Mouse (Mus musculus): ENCODE results near the gene Armc6. TPM values are rescaled to one million over a fixed set of nuclear protein-coding genes. Genes with fewer than 3 reads are reported as not detected.

Gene Armc6
- polyA plus RNA-seq, 1 experiment from 2014 or later: 14.1 TPM

DNA sequence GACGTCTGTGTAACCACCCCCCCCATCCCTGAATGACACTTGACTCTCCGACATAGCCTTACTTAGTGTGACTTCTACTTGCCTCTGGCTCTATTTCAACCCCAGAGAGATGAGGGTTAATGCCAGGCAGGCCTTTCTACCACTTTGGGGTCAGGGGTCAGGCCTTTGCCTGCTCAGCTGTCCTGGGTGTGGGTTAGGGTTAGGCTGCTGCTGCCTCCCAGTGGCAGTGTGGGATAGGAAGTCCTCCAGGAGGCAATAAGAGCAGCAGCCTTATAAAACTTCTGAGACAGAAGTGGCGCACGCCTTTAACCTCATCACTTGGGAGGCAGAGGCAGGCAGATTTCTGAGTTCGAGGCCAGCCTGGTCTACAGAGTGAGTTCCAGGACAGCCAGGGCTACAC is 6.4 kb upstream of the Armc6 start:
- Histone ChIP-seq H3K27me3 (ENCODE audit: insufficient read depth, low read length) (no peaks in the 10 kb centered on the region), H3K4me1 (replicated peaks; ENCODE audit: insufficient read depth, low read length) (no peaks in the 10 kb centered on the region), H3K9me3 (replicated peaks; ENCODE audit: low read length) (no peaks in the 10 kb centered on the region), H3K27ac (no peak overlapping the region), H3K4me3 (replicated peaks; ENCODE audit: low read depth, low read length) (no peak overlapping the region), H3K4me2 (ENCODE audit: low read length) (no peak overlapping the region), H3K36me3 (ENCODE audit: insufficient read depth, low read length) (peaks cover 47% of the 10 kb centered on the region), H3K9ac (ENCODE audit: low read depth, low read length) (no peak overlapping the region)
- 91% methylated on average over 5 of the region's 5 CpGs for WGBS
- DNase-seq (ENCODE audit: low spot score): no peak
- ATAC-seq (replicated peaks; ENCODE audit: low FRiP score, low read depth): no peak
- peak; percentile 35; the same call in 1 of the 2 replicates for TF ChIP-seq CTCF (IDR thresholded peaks at IDR 0.05; ENCODE audit: low read depth)

DNA sequence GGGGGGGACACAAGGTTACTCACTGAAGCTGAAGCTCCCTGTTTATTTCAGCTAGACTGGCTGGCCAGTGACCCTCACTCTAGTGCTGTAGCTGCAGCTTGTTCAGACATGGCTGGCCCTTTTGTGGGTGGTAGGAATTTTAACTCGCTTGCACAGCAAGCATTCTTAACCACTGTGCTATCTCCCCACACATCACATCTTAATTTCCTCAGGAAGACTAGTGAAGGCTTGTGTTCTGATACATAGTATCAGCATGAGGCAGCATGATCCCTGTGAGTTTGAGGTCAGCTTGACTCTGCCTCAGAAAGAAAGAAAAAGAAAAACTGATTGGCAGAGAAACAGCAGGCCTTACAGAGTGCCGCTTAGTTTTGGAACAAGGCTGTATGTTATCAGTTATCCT is 3.6 kb upstream of the Armc6 start:
- H3K4me2 ChIP-seq (ENCODE audit: low read length): no peak overlapping the region
- DNase-seq (ENCODE audit: low spot score) (no peak), ATAC-seq (replicated peaks; ENCODE audit: low FRiP score, low read depth) (no peak)
- H3K27me3 ChIP-seq (ENCODE audit: insufficient read depth, low read length): no peaks in the 10 kb centered on the region
- no peaks in the 10 kb centered on the region; the same call in 1 of the 2 replicates for H3K4me1 ChIP-seq (replicated peaks; ENCODE audit: insufficient read depth, low read length)
- H3K36me3 ChIP-seq (ENCODE audit: insufficient read depth, low read length): peaks cover 37% of the 10 kb centered on the region
- no peak overlapping the region for H3K27ac ChIP-seq
- no peaks in the 10 kb centered on the region for H3K9me3 ChIP-seq (replicated peaks; ENCODE audit: low read length)
- WGBS: 87% methylated on average over 2 of the region's 2 CpGs
- no peak for TF ChIP-seq CTCF (IDR thresholded peaks at IDR 0.05; ENCODE audit: low read depth)
- no peak overlapping the region for H3K9ac ChIP-seq (ENCODE audit: low read depth, low read length)
- H3K4me3 ChIP-seq (replicated peaks; ENCODE audit: low read depth, low read length): no peak overlapping the region

GRCm38 (mm10) chr8:70234781-70235128 is 489 bp upstream of the Armc6 start:
- ATAC-seq (replicated peaks; ENCODE audit: low FRiP score, low read depth) (no peak), DNase-seq (ENCODE audit: low spot score) (no peak)
- Histone ChIP-seq H3K4me2 (ENCODE audit: low read length) (peak overlapping the region; percentile 66), H3K4me1 (replicated peaks; ENCODE audit: insufficient read depth, low read length) (no peaks in the 10 kb centered on the region; the same call in 1 of the 2 replicates), H3K9ac (ENCODE audit: low read depth, low read length) (peak overlapping the region; percentile 85), H3K4me3 (replicated peaks; ENCODE audit: low read depth, low read length) (peak overlapping the region; percentile 85), H3K9me3 (replicated peaks; ENCODE audit: low read length) (no peaks in the 10 kb centered on the region), H3K36me3 (ENCODE audit: insufficient read depth, low read length) (peaks cover 25% of the 10 kb centered on the region), H3K27ac (peak overlapping the region; percentile 96), H3K27me3 (ENCODE audit: insufficient read depth, low read length) (no peaks in the 10 kb centered on the region)
- no peak for TF ChIP-seq CTCF (IDR thresholded peaks at IDR 0.05; ENCODE audit: low read depth)
- WGBS: under 1% methylated on average over 15 of the region's 15 CpGs

DNA sequence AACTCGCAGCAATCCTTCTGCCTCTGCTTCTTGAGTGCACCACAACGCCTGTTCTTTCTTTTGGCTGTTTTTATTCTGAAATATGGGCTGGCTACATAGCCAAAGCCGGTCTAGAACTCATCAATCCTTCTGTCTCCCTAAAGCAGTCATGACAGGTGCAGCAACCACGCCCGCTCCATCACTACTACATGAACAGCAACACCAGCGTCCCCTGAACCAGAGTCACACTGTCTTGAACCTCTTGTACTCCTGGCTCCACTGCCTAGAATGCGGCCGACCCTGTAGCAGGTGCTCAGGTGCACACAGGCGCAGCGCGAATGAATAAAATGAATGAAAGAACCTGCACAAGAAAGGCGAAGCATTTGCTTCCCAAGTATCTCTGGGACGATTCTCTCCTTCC is 660 bp downstream of the Armc6 start:
- H3K4me1 ChIP-seq (replicated peaks; ENCODE audit: insufficient read depth, low read length): no peaks in the 10 kb centered on the region; the same call in 1 of the 2 replicates
- DNase-seq (ENCODE audit: low spot score) (no peak), ATAC-seq (replicated peaks; ENCODE audit: low FRiP score, low read depth) (no peak)
- peak overlapping the region; percentile 66 for H3K4me2 ChIP-seq (ENCODE audit: low read length)
- no peaks in the 10 kb centered on the region for H3K9me3 ChIP-seq (replicated peaks; ENCODE audit: low read length)
- peaks cover 28% of the 10 kb centered on the region for H3K36me3 ChIP-seq (ENCODE audit: insufficient read depth, low read length)
- peak overlapping the region; percentile 85 for H3K9ac ChIP-seq (ENCODE audit: low read depth, low read length)
- no peak for TF ChIP-seq CTCF (IDR thresholded peaks at IDR 0.05; ENCODE audit: low read depth)
- peak overlapping the region; percentile 85 for H3K4me3 ChIP-seq (replicated peaks; ENCODE audit: low read depth, low read length)
- no peaks in the 10 kb centered on the region for H3K27me3 ChIP-seq (ENCODE audit: insufficient read depth, low read length)
- 4% methylated on average over 13 of the region's 13 CpGs for WGBS
- H3K27ac ChIP-seq: no peak overlapping the region

DNA sequence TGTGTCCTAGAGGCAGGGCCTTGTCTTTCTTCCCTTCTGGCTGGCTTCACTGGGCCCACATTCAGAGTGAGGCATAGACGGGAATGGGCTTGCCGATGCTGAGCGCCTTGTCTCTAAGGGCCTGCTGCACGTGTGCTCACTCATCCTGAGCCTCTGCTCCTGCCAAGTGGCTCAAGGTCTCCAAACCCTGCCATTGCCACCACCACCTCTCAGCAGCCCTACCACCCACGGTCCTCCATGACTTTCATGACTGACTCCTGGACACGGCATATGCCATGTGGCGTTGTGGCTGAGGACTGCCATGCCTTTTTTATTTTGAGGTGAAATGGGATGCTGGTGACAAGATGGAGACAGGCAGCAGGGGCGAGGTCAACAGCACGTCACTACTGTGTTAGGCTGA is 3.4 kb downstream of the Armc6 start:
- no peak overlapping the region for H3K27ac ChIP-seq
- H3K9me3 ChIP-seq (replicated peaks; ENCODE audit: low read length): no peaks in the 10 kb centered on the region
- 90% methylated on average over 9 of the region's 9 CpGs for WGBS
- DNase-seq (ENCODE audit: low spot score) (no peak), ATAC-seq (replicated peaks; ENCODE audit: low FRiP score, low read depth) (no peak)
- no peak overlapping the region for H3K4me3 ChIP-seq (replicated peaks; ENCODE audit: low read depth, low read length)
- peaks cover 11% of the 10 kb centered on the region; the same call in 1 of the 2 replicates for H3K36me3 ChIP-seq (ENCODE audit: insufficient read depth, low read length)
- no peaks in the 10 kb centered on the region for H3K27me3 ChIP-seq (ENCODE audit: insufficient read depth, low read length)
- H3K9ac ChIP-seq (ENCODE audit: low read depth, low read length): no peak overlapping the region
- TF ChIP-seq CTCF (IDR thresholded peaks at IDR 0.05; ENCODE audit: low read depth): no peak
- H3K4me1 ChIP-seq (replicated peaks; ENCODE audit: insufficient read depth, low read length): no peaks in the 10 kb centered on the region; the same call in 1 of the 2 replicates
- H3K4me2 ChIP-seq (ENCODE audit: low read length): no peak overlapping the region

DNA sequence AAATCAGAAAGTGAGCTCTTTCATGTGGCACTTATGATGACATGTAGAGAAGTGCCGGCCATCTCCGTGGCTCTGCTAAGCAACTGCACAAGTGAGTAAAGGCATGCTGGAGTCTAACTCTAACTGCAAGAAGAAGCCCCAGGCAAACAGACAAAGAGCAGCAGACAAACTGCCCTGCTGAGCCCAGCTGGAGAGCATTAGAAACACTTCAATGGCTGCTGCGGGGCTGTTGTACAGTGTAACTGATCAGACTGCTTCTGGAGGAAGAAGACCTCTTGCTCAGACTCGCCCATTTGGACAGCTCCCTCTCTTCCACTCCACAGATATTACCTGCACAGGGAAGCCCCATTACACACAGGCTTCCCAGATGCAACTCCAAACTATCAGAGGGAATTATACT is 6.3 kb downstream of the Armc6 start:
- 79% methylated on average over 4 of the region's 4 CpGs for WGBS
- Histone ChIP-seq H3K4me2 (ENCODE audit: low read length) (no peak overlapping the region), H3K4me3 (replicated peaks; ENCODE audit: low read depth, low read length) (no peak overlapping the region), H3K36me3 (ENCODE audit: insufficient read depth, low read length) (peaks cover 23% of the 10 kb centered on the region), H3K27ac (no peak overlapping the region), H3K27me3 (ENCODE audit: insufficient read depth, low read length) (no peaks in the 10 kb centered on the region), H3K9me3 (replicated peaks; ENCODE audit: low read length) (no peaks in the 10 kb centered on the region), H3K4me1 (replicated peaks; ENCODE audit: insufficient read depth, low read length) (no peaks in the 10 kb centered on the region), H3K9ac (ENCODE audit: low read depth, low read length) (no peak overlapping the region)
- DNase-seq (ENCODE audit: low spot score): no peak
- TF ChIP-seq CTCF (IDR thresholded peaks at IDR 0.05; ENCODE audit: low read depth): no peak
- no peak for ATAC-seq (replicated peaks; ENCODE audit: low FRiP score, low read depth)

DNA sequence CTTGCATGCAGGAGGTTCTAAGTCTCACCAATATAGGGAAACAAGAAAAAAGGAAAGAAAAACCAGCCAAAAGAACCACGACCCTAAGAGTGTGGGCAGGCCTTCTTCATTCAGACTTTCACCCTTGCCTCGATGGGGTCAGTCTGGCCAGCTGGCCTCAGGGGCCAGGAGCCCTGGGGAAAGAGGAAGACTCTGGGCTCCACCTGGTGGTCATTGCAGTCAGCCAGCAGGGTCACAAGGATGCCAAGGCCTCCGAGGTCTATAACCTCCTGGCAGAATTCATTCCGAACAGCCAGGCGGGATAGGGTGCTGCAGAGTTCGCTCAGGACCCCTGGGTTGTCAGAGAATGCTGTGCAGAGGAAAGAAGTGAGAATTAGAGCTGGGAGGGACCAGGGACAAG is 10.9 kb downstream of the Armc6 start:
- Histone ChIP-seq H3K4me1 (replicated peaks; ENCODE audit: insufficient read depth, low read length) (no peaks in the 10 kb centered on the region), H3K9ac (ENCODE audit: low read depth, low read length) (no peak overlapping the region), H3K27ac (no peak overlapping the region), H3K36me3 (ENCODE audit: insufficient read depth, low read length) (peaks cover 12% of the 10 kb centered on the region; the same call in 1 of the 2 replicates), H3K4me2 (ENCODE audit: low read length) (no peak overlapping the region), H3K27me3 (ENCODE audit: insufficient read depth, low read length) (no peaks in the 10 kb centered on the region), H3K4me3 (replicated peaks; ENCODE audit: low read depth, low read length) (no peak overlapping the region), H3K9me3 (replicated peaks; ENCODE audit: low read length) (no peaks in the 10 kb centered on the region)
- TF ChIP-seq CTCF (IDR thresholded peaks at IDR 0.05; ENCODE audit: low read depth): peak; percentile 70
- 46% methylated on average over 6 of the region's 6 CpGs for WGBS
- ATAC-seq (replicated peaks; ENCODE audit: low FRiP score, low read depth) (peak; percentile 41; the same call in 1 of the 2 replicates), DNase-seq (ENCODE audit: low spot score) (peak; percentile 44)
